Mouse (Mus musculus) embryonic facial prominence, embryonic 14.5 days (tissue): ENCODE data around the gene Bmper. TPM values are rescaled to one million over a fixed set of nuclear protein-coding genes. Genes with fewer than 3 reads are reported as not detected.

Experiments
- ATAC-seq: fragments of 200-750 bp; cut with Nextera tagmentation; 2 replicates; pipeline ENCODE4 v1.8.0; 2017; ENCODE audit warnings: low read depth, moderate number of reproducible peaks, moderate TSS enrichment
- DNase-seq: peaks from one replicate; pipeline ENCODE4 v3.0.0-alpha.2; 2015; ENCODE audit warnings: low spot score
- H3K27ac ChIP-seq: fragments of 300-500 bp; sonication (generic); replicated peaks from 2 replicates; pipeline ENCODE4 v1.5.1; 2014; ENCODE audit warnings: low read depth, mild to moderate bottlenecking, low read length, moderate library complexity
- H3K27me3 ChIP-seq: fragments of 300-500 bp; sonication (generic); replicated peaks from 2 replicates; pipeline ENCODE4 v1.6.1; 2014; ENCODE audit warnings: low read length; ENCODE audit not compliant: control insufficient read depth, insufficient read depth
- H3K36me3 ChIP-seq: fragments of 300-500 bp; sonication (generic); 2 replicates; pipeline ENCODE4 v1.6.1; 2014; ENCODE audit warnings: low read length, mixed read lengths; ENCODE audit not compliant: control insufficient read depth, insufficient read depth
- H3K4me1 ChIP-seq: fragments of 300-500 bp; sonication (generic); 2 replicates; pipeline ENCODE4 v1.6.1; 2014; ENCODE audit warnings: antibody characterized with exemption, low read length; ENCODE audit not compliant: control insufficient read depth, insufficient read depth
- H3K4me2 ChIP-seq: fragments of 300-500 bp; sonication (generic); 2 replicates; pipeline ENCODE4 v1.6.1; 2014; ENCODE audit warnings: low read depth, mild to moderate bottlenecking, low read length, moderate library complexity, mixed read lengths
- H3K4me3 ChIP-seq: fragments of 300-500 bp; sonication (generic); 2 replicates; pipeline ENCODE4 v1.5.1; 2014; ENCODE audit warnings: low read depth, mild to moderate bottlenecking, low read length
- H3K9ac ChIP-seq: fragments of 300-500 bp; sonication (generic); 2 replicates; pipeline ENCODE4 v1.6.1; 2014; ENCODE audit warnings: low read depth, mild to moderate bottlenecking, low read length, moderate library complexity, mixed read lengths
- H3K9me3 ChIP-seq: fragments of 300-500 bp; sonication (generic); 2 replicates; pipeline ENCODE4 v1.6.1; 2016; ENCODE audit warnings: low read length; ENCODE audit not compliant: control insufficient read depth
- WGBS: fragments of 180-500 bp; shearing (Covaris S2); extraction: QIAGEN DNeasy Blood & Tissue Kit; methylation state at CpG from one replicate; pipeline ENCODE4 v1.1.7; 2014; 5-methylcytosine and 5-hydroxymethylcytosine counted together
- polyA plus RNA-seq: library from polyadenylated mRNA; unstranded; fragments of >200 nt; fragmentation: Nextera tagmentation; extraction: Ambion mirVana; gene quantifications from 2 replicates; pipeline ENCODE4 v1.2.1, GENCODE M21; 2014

Bmper gene
- polyA plus RNA-seq, 1 experiment from 2014 or later: 23.1 TPM

- Histone ChIP-seq H3K4me1 (no peaks in the 10 kb centered on the region), H3K9me3 (no peaks in the 10 kb centered on the region), H3K36me3 (no peaks in the 10 kb centered on the region), H3K27ac (no peak overlapping the region), H3K4me2 (no peak overlapping the region), H3K4me3 (no peak overlapping the region), H3K9ac (no peak overlapping the region), H3K27me3 (no peaks in the 10 kb centered on the region)
- WGBS: 35% methylated on average over 5 of the region's 5 CpGs
- ATAC-seq: no peak
- DNase-seq: no peak
These were observed 230.4 kb downstream of the Bmper start for GRCm38 (mm10) chr9:23453309-23453708.

GRCm38 (mm10) chr9:23457186-23457585, 234.3 kb downstream of the Bmper start:
- Histone ChIP-seq H3K36me3 (no peaks in the 10 kb centered on the region), H3K4me2 (no peak overlapping the region), H3K27me3 (no peaks in the 10 kb centered on the region; the same call in 1 of the 2 replicates), H3K27ac (no peak overlapping the region), H3K4me1 (peaks cover 6% of the 10 kb centered on the region; the same call in 1 of the 2 replicates), H3K9ac (no peak overlapping the region), H3K9me3 (no peaks in the 10 kb centered on the region), H3K4me3 (no peak overlapping the region)
- DNase-seq (no peak), ATAC-seq (no peak)
- 70% methylated on average over 3 of the region's 3 CpGs for WGBS

- peak; percentile 82 for ATAC-seq
- Histone ChIP-seq H3K4me2 (no peak overlapping the region), H3K36me3 (no peaks in the 10 kb centered on the region), H3K27ac (no peak overlapping the region), H3K9ac (no peak overlapping the region), H3K4me1 (peaks cover 10% of the 10 kb centered on the region; the same call in 1 of the 2 replicates), H3K27me3 (no peaks in the 10 kb centered on the region; the same call in 1 of the 2 replicates), H3K4me3 (no peak overlapping the region), H3K9me3 (no peaks in the 10 kb centered on the region)
- DNase-seq: peak; percentile 84
- WGBS: 32% methylated on average over 4 of the region's 4 CpGs
These were observed 237.8 kb downstream of the Bmper start for GRCm38 (mm10) chr9:23460721-23461120.

- H3K27me3 ChIP-seq: no peaks in the 10 kb centered on the region; the same call in 1 of the 2 replicates
- no peak overlapping the region for H3K27ac ChIP-seq
- no peak for ATAC-seq
- WGBS: 37% methylated on average over 3 of the region's 3 CpGs
- H3K4me1 ChIP-seq: peaks cover 10% of the 10 kb centered on the region; the same call in 1 of the 2 replicates
- no peak overlapping the region for H3K4me2 ChIP-seq
- H3K4me3 ChIP-seq: no peak overlapping the region
- no peak overlapping the region for H3K9ac ChIP-seq
- H3K9me3 ChIP-seq: no peaks in the 10 kb centered on the region
- DNase-seq: peak; percentile 85
- H3K36me3 ChIP-seq: no peaks in the 10 kb centered on the region
These were observed 240.2 kb downstream of the Bmper start for GRCm38 (mm10) chr9:23462949-23463608.

GRCm38 (mm10) chr9:23464981-23465630, 242.2 kb downstream of the Bmper start:
- H3K4me2 ChIP-seq: no peak overlapping the region
- no peak for DNase-seq
- no peak for ATAC-seq

GRCm38 (mm10) chr9:23469886-23470285, 247.0 kb downstream of the Bmper start:
- no peak for DNase-seq
- H3K4me1 ChIP-seq: no peaks in the 10 kb centered on the region
- 39% methylated on average over 1 of the region's 1 CpGs for WGBS

More at GRCm38 (mm10) chr9:23464981-23465630, 242.2 kb downstream of the Bmper start:
- H3K4me3 ChIP-seq: no peak overlapping the region
- no peaks in the 10 kb centered on the region; the same call in 1 of the 2 replicates for H3K27me3 ChIP-seq
- no peaks in the 10 kb centered on the region for H3K36me3 ChIP-seq
- H3K9ac ChIP-seq: no peak overlapping the region
- peaks cover 10% of the 10 kb centered on the region; the same call in 1 of the 2 replicates for H3K4me1 ChIP-seq
- no peaks in the 10 kb centered on the region for H3K9me3 ChIP-seq
- WGBS: 78% methylated on average over 7 of the region's 7 CpGs
- H3K27ac ChIP-seq: no peak overlapping the region

GRCm38 (mm10) chr9:23485851-23486250, 263.0 kb downstream of the Bmper start:
- Histone ChIP-seq H3K9ac (no peak overlapping the region), H3K4me1 (no peaks in the 10 kb centered on the region), H3K9me3 (no peaks in the 10 kb centered on the region), H3K36me3 (no peaks in the 10 kb centered on the region), H3K4me3 (no peak overlapping the region), H3K4me2 (no peak overlapping the region), H3K27me3 (no peaks in the 10 kb centered on the region), H3K27ac (no peak overlapping the region)
- DNase-seq: no peak
- WGBS: 70% methylated on average over 4 of the region's 4 CpGs
- ATAC-seq: no peak

More at GRCm38 (mm10) chr9:23469886-23470285, 247.0 kb downstream of the Bmper start:
- Histone ChIP-seq H3K9me3 (no peaks in the 10 kb centered on the region), H3K4me3 (no peak overlapping the region), H3K27me3 (no peaks in the 10 kb centered on the region), H3K36me3 (no peaks in the 10 kb centered on the region), H3K4me2 (no peak overlapping the region), H3K9ac (no peak overlapping the region), H3K27ac (no peak overlapping the region)
- ATAC-seq: no peak

GRCm38 (mm10) chr9:23486725-23487378, 264.0 kb downstream of the Bmper start:
- H3K4me3 ChIP-seq: no peak overlapping the region
- WGBS: 28% methylated on average over 5 of the region's 5 CpGs
- DNase-seq (peak; percentile 76), ATAC-seq (peak; percentile 60)
- H3K9me3 ChIP-seq: no peaks in the 10 kb centered on the region
- no peaks in the 10 kb centered on the region for H3K4me1 ChIP-seq
- H3K27ac ChIP-seq: no peak overlapping the region
- no peaks in the 10 kb centered on the region for H3K27me3 ChIP-seq
- H3K4me2 ChIP-seq: no peak overlapping the region
- H3K9ac ChIP-seq: no peak overlapping the region
- no peaks in the 10 kb centered on the region for H3K36me3 ChIP-seq
